Mouse (Mus musculus) ovary, adult 18-20 months (tissue): ENCODE data around the gene Slc7a11.

Experiments
- DNase-seq: peaks from one replicate; pipeline ENCODE4 v3.0.0; 2022; ENCODE audit warnings: low spot score, mixed read lengths

Gene Slc7a11

GRCm38 (mm10) chr3:49992891-49993290, 450.5 kb downstream of the Slc7a11 start:
- no peak for DNase-seq

DNA sequence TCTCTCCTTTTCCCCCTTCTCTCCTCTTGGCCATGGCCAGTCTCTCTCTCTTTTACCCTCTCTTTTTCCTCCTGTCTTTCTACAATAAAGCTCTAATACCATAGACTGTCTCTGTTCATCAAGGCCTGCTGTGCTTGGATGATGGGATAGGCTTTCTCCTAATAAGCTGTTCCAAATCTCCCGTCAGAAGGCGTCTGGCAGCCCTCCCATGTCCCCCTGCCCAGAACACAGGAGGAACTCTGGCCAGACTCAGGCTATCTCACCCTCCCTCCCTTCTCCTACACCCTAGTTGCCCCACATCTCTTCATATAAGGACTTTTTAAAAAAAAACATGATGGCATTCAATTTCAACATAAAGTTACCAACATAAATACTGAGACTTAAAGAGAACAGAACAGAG, 456.2 kb downstream of the Slc7a11 start:
- DNase-seq = no peak

DNA sequence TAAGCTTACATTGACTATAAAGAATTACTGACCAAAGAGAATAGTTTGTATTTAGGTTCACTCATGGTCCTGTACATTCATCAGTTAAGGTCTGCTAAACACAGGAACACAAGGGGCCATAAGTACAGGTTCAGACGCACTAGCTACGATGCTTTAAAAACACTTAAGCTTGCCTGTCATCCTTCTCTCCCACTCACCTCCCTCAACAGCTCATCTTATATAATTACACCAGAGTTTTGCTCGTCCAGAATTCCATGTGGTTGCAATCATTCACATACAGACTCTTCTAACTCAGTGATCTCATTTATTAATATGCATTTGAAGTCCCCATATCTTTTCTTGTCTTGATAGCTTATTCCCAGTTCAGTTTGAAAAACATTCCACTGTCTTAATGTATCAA, 458.6 kb downstream of the Slc7a11 start:
- no peak for DNase-seq

GRCm38 (mm10) chr3:49983429-49984268, 459.8 kb downstream of the Slc7a11 start:
- DNase-seq = no peak

GRCm38 (mm10) chr3:49973994-49974393, 469.4 kb downstream of the Slc7a11 start:
- no peak for DNase-seq

- no peak for DNase-seq
Observed at GRCm38 (mm10) chr3:49965569-49965968, 477.8 kb downstream of the Slc7a11 start.

DNA sequence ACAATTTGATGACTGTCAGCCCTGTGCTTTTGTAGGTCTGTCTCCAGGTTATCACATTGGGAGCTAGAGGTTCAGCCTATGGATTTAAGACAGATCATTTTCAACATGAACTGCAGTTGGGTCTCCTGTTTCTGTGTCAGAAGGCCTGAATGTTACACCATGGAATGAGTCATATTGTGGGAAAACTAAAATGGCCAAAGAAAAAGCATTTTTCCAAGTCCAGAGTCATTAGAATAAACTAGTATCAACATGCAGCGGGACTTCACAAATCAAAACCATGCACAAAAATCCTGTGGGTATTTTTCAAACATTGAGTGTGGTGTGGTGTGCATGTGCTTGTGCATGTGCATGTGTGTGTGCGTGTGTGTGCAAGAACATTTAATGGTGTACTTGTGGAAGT, 482.8 kb downstream of the Slc7a11 start:
- no peak for DNase-seq

- no peak for DNase-seq
Observed at GRCm38 (mm10) chr3:49946845-49947244, 496.6 kb downstream of the Slc7a11 start.

DNA sequence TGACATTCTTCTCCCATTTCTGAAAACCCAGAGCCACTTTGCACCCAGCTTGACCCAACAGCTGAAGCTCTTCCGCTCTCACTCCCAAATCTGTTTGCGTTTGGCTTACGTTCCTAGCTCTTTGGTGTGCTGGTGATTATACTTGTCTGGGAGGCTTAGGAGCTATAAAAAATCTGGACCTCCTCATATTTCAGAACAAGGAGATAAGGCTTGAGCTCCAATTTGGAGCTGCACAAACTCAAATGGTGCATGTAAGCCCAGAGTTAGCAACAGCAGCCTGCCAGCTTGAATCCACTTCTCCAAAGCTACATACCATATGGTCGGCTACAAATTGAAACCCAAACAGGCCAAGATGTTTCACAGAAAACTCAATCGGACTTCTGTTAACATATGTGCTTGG, 498.6 kb downstream of the Slc7a11 start:
- no peak for DNase-seq

DNA sequence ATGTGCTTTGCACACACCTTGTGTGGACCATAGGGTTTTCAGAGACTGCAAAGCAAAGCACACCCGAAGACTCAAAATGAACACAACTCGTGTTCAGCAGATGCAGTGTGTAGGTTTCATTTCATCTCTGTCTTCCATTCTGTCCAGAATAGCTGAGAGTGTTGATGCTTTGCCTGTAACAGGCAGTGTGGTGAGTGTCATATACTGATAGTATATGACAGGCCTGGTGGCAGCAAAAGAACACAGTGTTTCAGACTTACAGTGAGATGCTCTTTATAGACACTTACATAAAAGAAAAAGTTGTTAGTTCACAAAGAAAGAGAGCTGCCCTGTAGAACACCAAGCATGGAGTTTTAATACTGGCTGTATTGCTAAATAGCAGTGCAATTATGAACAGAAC, 505.8 kb downstream of the Slc7a11 start:
- no peak for DNase-seq

DNA sequence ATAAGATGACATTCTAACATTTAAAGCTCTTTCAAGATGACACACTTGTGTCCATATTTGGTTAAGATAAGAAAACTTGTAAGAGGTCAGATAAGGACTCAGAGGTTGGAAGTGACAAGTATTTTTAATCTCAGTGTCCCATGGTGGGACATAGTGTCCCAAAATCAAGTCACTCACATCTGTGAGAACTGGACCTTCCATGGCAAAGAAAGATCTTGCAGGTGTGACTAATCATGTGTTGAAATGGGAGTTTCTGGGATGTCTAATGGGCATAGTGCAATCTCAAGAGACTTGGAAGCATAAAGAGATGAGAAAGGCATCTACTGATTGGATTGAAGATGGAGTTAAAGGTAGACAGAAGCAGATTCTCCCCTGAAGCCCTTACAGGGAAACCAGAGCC, 513.9 kb downstream of the Slc7a11 start:
- DNase-seq = no peak

GRCm38 (mm10) chr3:49928509-49929263, 514.7 kb downstream of the Slc7a11 start:
- DNase-seq = no peak

DNA sequence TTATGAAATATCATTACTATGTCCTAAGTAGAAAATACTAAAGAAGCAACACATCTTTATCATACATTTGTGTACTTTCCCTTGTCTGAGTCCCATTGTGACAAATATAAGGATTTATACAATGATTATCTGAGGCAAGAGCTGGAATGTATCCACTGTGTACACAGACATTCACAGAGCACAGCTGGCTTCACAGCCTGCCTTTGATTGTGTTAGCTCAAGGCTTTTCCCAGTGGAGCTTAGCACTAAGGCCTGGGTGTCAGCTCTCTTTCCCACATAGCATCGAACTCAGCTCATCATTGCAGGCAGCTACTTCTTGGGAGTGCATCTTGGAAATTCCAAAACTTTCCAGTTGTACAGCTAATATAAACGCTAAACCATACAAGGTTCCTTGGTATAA, 529.5 kb downstream of the Slc7a11 start:
- DNase-seq = no peak

- DNase-seq = no peak
Observed at GRCm38 (mm10) chr3:49910922-49911321, 532.5 kb downstream of the Slc7a11 start.

GRCm38 (mm10) chr3:49908426-49909341, 534.7 kb downstream of the Slc7a11 start:
- no peak for DNase-seq

GRCm38 (mm10) chr3:49893945-49894344, 549.5 kb downstream of the Slc7a11 start:
- DNase-seq = no peak

DNA sequence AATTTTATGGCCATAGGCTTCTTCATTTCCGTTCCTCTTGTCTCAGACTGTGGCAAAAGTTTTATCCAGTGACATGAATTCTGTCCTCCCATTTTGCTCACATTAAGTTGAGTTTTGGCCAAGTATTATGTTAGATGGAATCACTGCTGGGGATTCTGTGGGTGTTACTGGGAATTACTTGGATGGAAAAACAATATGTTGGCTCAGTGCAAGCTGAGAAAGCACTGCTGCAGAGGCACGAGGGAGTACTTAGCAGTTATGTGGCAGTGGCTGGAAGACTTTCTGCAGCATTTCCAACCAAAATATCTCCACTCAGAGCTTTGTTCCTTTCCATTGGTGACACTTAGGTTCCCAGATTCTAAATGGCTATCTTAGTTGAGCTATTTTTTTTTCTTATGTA, 556.1 kb downstream of the Slc7a11 start:
- no peak for DNase-seq

DNA sequence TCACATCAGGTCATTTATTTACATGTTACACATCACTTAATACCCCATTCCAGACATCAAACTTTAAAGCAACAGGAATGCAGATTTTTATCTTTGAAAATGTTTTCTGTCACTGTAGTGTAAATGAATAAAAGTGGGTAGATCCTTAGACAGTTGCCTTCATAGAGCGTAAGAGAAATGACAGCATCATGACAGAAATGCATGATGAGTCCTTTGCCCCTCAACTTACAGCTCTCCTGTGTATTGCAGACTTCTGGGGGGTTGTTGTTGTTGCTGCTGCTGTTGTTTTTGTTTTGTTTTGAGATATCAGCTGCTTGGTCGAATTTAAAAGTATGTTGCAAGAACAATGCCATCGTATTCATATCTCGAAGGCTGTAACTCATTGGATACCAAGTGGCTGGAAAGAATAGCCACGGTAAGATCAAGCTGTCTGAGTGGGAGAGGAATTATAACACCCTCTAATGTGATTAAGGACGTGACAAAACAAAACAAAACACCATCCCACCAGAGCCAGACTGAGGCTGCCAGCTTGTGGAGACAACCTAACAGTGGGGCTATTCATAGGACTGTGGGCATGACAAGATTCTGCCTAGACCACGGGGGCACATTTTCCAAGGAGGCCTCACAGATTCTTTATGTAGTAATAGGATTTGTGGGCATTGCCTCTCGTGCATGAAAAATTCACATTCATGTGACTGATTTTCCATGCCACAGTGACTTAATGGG, 557.0 kb downstream of the Slc7a11 start:
- no peak for DNase-seq

GRCm38 (mm10) chr3:49880496-49880895, 562.9 kb downstream of the Slc7a11 start:
- DNase-seq = no peak

- no peak for DNase-seq
Observed at GRCm38 (mm10) chr3:49870786-49871185, 572.6 kb downstream of the Slc7a11 start.

- DNase-seq = no peak
Observed at GRCm38 (mm10) chr3:49867951-49868584, 575.3 kb downstream of the Slc7a11 start.
